Mouse (Mus musculus): Measurements from ENCODE around the gene Wdr91.

Gene Wdr91

GRCm38 (mm10) chr6:34919146-34919545 lies 8.5 kb upstream of the Wdr91 start:
- DNase-seq (ENCODE audit: low read depth, low spot score), result no peak

GRCm38 (mm10) chr6:34914462-34914861 lies 3.8 kb upstream of the Wdr91 start:
- no peak for DNase-seq (ENCODE audit: low read depth, low spot score)

- DNase-seq (ENCODE audit: low read depth, low spot score), result no peak
These were observed 2.8 kb upstream of the Wdr91 start for GRCm38 (mm10) chr6:34913341-34914040.

- DNase-seq (ENCODE audit: low read depth, low spot score), result no peak
These were observed 888 bp downstream of the Wdr91 start for GRCm38 (mm10) chr6:34909631-34910345.

- no peak for DNase-seq (ENCODE audit: low read depth, low spot score)
These were observed 2.9 kb downstream of the Wdr91 start for GRCm38 (mm10) chr6:34907696-34908260.

GRCm38 (mm10) chr6:34907121-34907614 lies 3.5 kb downstream of the Wdr91 start:
- no peak for DNase-seq (ENCODE audit: low read depth, low spot score)

- no peak for DNase-seq (ENCODE audit: low read depth, low spot score)
These were observed 4.0 kb downstream of the Wdr91 start for GRCm38 (mm10) chr6:34906661-34907060.

- no peak for DNase-seq (ENCODE audit: low read depth, low spot score)
These were observed 4.6 kb downstream of the Wdr91 start for GRCm38 (mm10) chr6:34906125-34906524.

GRCm38 (mm10) chr6:34904361-34904760 lies 6.3 kb downstream of the Wdr91 start:
- no peak for DNase-seq (ENCODE audit: low read depth, low spot score)

- DNase-seq (ENCODE audit: low read depth, low spot score), result no peak
These were observed 6.8 kb downstream of the Wdr91 start for GRCm38 (mm10) chr6:34903851-34904250.

GRCm38 (mm10) chr6:34903441-34903840 lies 7.2 kb downstream of the Wdr91 start:
- no peak for DNase-seq (ENCODE audit: low read depth, low spot score)

GRCm38 (mm10) chr6:34902578-34902977 lies 8.1 kb downstream of the Wdr91 start:
- no peak for DNase-seq (ENCODE audit: low read depth, low spot score)

- peak; percentile 48 for DNase-seq (ENCODE audit: low read depth, low spot score)
These were observed 8.7 kb downstream of the Wdr91 start for GRCm38 (mm10) chr6:34901911-34902444.

GRCm38 (mm10) chr6:34900990-34901389 lies 9.7 kb downstream of the Wdr91 start:
- DNase-seq (ENCODE audit: low read depth, low spot score), result no peak

- DNase-seq (ENCODE audit: low read depth, low spot score), result no peak
These were observed 11.5 kb downstream of the Wdr91 start for GRCm38 (mm10) chr6:34899127-34899526.

GRCm38 (mm10) chr6:34896168-34896780 lies 14.4 kb downstream of the Wdr91 start:
- DNase-seq (ENCODE audit: low read depth, low spot score), result no peak

GRCm38 (mm10) chr6:34895569-34895968 lies 15.1 kb downstream of the Wdr91 start:
- DNase-seq (ENCODE audit: low read depth, low spot score), result no peak

GRCm38 (mm10) chr6:34889185-34889584 lies 21.5 kb downstream of the Wdr91 start:
- no peak for DNase-seq (ENCODE audit: low read depth, low spot score)

- DNase-seq (ENCODE audit: low read depth, low spot score), result no peak
These were observed 23.4 kb downstream of the Wdr91 start for GRCm38 (mm10) chr6:34887131-34887850.

- DNase-seq (ENCODE audit: low read depth, low spot score), result no peak
These were observed 26.0 kb downstream of the Wdr91 start for GRCm38 (mm10) chr6:34884724-34885123.

GRCm38 (mm10) chr6:34879911-34880475 lies 30.7 kb downstream of the Wdr91 start:
- peak; percentile 53 for DNase-seq (ENCODE audit: low read depth, low spot score)

Data from CD4-positive helper T cell, adult 2 months (primary cell).